Mouse (Mus musculus): ENCODE results near the gene Gm36210.
"Not testable (repeated sequence)": the region's sequence is repeated elsewhere in the genome, so short reads cannot be mapped to it uniquely, and the experiment has no call there.

The Gm36210 gene

DNA sequence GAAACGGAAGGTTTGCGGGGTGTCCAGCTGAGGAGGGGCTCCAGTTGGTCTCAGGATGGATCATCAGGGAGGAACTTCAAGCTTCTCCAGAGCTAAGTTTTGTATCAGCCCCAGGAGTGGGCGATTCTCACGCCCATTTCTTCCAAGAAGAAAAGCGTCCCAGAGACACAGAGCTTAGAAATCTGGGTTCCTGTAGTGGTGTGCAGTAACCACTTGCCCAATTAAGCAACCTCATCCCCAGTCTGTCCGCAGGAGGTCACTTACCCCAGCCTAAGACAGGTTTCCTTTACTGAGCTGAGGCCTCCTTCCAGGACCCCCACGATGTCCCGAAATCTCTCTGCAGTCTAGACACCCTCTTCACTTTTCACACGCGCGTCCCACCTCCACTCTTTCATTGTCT, 29.1 kb downstream of the Gm36210 start:
- no peak for DNase-seq

DNA sequence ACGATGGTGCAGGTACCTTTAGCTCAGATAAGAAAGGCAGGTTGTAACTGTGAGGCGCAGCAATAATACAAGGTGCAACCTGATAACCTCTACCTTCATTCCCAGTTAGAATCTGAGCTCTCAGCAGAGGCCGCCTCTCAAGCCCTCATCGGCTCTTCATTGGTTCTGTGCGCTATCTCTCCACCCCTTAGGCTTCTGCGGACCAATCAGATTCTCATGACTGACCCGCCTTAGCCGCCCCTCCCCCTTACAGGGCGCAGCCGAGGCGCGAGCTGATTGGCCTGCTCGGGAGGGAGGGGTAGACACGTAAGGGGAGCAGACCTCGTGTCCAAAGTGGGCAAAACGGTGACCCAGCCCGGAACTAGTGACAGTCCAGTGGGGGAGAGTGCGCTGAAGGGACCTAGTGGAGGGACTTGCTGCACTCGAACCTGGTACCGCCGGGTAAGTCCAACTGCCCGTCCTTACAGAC, 29.5 kb downstream of the Gm36210 start, which contains the start of gene Isoc2a:
Gene Isoc2a, plus strand, starts transcription at position 401 of the 469 bp plus-strand sequence.
- peak; percentile 98 for DNase-seq

DNA sequence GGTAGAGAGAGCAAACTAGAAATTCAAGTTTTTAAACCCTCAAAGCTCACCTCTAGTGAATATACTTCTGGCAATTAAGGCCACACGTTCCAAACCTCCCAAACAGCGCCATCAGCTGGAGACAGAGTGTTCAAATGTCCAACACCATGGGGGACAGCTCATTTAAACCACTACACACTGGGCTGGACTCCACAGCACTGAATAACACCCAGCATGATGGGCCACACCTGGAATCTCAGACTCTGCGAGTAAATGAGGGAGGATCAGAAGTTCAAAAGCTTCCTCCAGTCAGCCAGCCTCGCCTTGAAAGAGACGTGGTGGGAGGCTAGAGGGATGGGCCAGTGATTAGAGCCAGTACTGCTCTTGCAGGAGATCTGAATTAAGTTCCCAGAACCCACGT, 36.2 kb downstream of the Gm36210 start, which contains the start of gene Isoc2b:
Gene Isoc2b, minus strand, starts transcription at position 126 of the 400 bp plus-strand sequence.
- no peak for DNase-seq

DNA sequence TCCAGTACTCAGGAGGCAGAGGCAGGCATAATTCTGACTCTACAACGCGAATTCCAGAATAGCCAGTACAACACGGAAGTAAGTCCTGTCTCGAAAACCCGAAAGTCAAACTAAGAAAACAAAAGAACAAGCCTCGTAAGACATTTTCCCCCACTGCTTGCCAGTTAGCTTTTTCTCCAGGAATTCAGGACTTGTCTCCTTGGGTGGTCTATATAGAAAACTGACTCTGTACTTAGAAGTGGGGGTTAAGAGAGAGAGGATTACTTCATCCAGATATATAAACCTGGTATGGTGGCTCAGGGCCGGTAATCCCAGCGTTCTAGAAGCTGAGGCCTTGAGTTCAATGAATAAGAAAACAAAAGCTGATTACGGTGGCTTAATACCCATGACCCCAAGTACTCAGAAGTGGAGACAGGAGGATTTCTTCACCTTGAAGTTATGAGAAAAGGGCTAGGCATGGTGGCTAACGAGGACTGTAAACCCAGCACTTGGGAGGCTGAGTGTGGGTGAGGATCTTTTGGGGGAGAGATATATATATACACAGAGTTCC, 39.6 kb downstream of the Gm36210 start:
- peak; percentile 73 for DNase-seq

DNA sequence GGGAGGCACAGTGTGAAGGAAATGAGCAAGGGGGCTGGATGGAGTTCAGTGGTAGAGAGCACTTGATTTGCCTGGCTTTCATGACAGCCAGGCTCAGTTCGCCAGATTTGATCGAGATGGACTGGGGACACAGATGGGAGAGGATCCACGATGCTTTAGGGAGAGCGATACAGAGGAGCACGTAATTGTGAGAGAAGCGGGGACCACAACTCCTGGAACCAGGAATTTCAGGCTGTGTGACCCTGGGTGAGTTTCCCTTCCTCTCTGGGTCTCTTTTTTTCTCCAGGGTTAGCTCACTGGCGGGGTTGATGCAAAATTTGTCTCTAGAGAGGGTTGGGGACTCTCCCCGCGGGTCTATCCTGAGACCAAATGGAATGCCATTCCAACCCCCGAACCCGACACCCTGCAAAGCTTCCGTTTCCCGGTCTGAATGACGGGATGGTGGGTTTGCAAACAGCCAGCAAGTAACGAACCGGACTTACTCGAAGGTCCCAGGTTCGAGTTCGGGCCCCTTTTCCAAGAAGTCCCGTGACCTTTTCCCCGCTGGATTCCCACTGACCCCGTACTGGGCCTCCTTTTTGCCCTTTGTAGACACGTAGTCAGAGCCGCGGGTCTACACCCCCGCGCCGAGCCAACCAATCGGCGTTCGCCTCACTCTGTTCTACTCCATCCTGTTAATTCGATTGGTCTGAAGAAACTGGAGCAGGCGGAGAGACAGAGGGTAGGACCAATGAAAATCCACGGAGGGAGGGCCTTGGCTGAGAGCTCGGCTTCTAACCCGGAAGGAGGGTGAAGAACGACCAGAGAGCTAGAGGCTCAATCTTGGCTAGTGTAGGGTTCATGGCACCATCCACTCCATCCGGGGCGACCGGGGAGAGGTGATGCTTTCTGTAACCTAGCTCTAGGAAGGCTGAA, 40.5 kb downstream of the Gm36210 start:
- peak; percentile 99 for DNase-seq

GRCm38 (mm10) chr7:4865090-4865489, 41.2 kb downstream of the Gm36210 start:
- DNase-seq = peak; percentile 56

GRCm38 (mm10) chr7:4864130-4864845, 42.0 kb downstream of the Gm36210 start:
- no peak for DNase-seq

- DNase-seq = no peak
These were observed 42.7 kb downstream of the Gm36210 start for GRCm38 (mm10) chr7:4863541-4864080.

GRCm38 (mm10) chr7:4863041-4863440, 43.3 kb downstream of the Gm36210 start:
- no peak for DNase-seq

DNA sequence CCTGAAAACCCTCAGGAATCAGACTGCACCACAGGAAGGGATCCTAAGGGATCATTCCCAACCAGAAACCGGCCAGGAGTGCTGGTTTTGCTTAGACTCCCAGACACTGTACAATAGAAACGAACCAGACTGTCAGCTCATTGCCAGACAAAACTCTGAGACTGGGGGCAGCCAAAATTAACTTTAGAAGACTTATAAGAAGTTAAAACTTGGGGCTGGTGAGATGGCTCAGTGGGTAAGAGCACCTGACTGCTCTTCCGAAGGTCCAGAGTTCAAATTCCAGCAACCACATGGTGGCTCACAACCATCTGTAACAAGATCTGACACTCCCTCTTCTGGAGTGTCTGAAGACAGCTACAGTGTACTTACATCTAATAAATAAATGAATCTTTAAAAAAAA, 45.4 kb downstream of the Gm36210 start:
- not testable (repeated sequence) for DNase-seq

GRCm38 (mm10) chr7:4859418-4859978, 46.8 kb downstream of the Gm36210 start:
- no peak for DNase-seq

DNA sequence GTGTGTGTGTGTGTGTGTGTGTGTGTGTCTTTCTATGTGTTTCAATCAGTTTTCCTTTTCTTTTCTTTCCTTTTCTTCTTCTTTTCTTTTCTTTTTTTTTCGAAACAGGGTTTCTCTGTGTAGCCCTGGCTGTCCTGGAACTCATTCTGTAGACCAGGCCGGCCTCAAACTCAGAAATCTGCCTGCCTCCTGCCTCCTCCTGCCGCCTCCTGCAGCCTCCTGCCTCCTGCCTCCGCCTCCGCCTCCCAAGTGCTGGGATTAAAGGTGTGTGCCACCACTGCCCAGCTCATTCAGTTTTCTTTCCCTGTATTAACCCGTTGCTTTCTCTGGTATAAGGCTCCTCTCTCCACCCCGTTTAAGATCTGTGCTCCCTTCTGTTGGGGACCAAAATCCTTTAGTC, 49.0 kb downstream of the Gm36210 start:
- DNase-seq = no peak

DNA sequence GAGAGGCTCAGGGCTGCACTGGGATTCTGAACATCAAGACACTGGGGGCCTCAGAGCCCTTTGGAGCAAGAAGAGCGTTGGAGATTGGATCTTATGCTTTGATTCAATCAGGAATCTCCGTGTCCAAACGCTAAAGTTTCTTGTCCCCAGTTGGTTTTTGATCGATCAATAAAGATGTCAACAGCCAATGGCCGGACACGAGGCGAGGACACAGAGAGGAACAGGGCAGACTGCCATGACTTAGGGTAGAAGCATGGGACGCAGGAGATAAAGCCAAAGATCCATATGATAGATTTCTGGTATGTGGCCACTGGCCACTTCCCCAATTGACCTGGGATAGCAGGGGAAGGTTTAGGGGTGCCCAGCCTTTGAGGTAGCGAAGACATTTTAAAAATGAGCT, 49.8 kb downstream of the Gm36210 start:
- no peak for DNase-seq

DNA sequence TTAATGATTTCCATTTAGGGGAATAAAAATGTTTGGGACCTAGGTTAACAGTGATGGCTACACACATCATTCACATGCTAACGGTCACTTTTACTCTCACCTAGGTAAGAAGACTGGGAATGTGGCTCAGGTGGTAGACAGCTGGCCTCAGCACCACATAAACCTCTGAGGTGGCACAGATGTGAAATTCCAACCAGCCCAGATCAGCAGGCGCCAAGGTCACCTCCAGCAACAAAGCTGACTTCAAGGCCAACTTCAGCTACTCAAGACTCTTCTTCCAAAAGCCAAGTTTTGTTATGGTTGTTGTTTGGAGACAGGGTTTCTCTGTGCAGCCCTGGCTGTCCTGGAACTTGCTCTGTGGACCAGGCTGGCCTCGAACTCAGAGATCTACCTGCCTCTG, 52.7 kb downstream of the Gm36210 start:
- no peak for DNase-seq

DNA sequence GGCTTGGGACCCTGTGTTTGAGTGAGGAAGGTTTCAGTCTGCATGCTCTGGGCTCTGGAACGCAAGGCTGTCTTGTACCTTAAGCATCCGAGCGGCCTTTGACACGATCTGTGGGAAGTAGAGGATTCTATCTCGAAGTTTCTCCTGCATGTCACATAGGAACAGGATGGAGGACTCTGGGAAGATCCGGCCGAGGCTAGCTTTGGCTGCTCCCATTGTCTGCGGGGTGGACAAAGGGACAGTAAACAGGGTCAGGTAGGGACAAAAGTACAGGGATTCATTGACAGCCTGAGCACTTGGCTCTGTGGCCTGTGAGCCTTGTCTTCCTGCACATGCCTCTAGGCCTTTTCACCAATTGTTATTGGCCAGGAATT, 55.0 kb downstream of the Gm36210 start:
- DNase-seq = no peak

GRCm38 (mm10) chr7:4850621-4851314, 55.5 kb downstream of the Gm36210 start:
- DNase-seq = no peak

- DNase-seq = no peak
These were observed 56.9 kb downstream of the Gm36210 start for GRCm38 (mm10) chr7:4849372-4849771.
